Mouse (Mus musculus) lung, adult 18-20 months (tissue): Measurements from ENCODE around the gene Srsf9.
"Not testable (repeated sequence)": the region's sequence is repeated elsewhere in the genome, so short reads cannot be mapped to it uniquely, and the experiment has no call there.

ENCODE experiments used
- DNase-seq, 2 experiments: peaks; one replicate each; pipeline ENCODE4 v3.0.0; 2022; ENCODE audit warnings: mixed read lengths in 2 of 2

Gene Srsf9

GRCm38 (mm10) chr5:115326875-115327609 is at the start of gene Srsf9:
Srsf9 (plus strand) TSS chr5:115327177.
- peak; percentile 95 to 96 for DNase-seq

GRCm38 (mm10) chr5:115278053-115278452 is 48.9 kb upstream of the Srsf9 start:
- no peak for DNase-seq

DNA sequence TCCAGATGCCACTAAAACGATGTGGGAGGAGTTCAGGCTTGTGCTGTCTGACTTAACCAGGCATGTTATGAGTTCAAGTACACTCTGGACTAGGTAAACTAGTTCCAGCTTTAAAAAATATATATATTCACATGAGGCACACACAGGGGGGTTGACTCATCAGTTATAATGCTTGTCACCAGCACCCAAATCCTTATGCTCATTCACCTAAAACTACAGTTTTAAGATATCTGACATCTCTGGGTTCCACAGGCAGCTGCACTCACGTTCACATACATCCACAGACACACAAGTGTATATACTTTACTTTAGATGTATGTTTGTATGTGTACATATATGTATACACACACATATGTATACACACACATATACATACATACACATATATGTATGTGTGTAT is 48.2 kb upstream of the Srsf9 start:
- no peak for DNase-seq

GRCm38 (mm10) chr5:115279226-115280049 is 47.5 kb upstream of the Srsf9 start, which contains the start of gene Coq5:
Coq5 (plus strand) TSS chr5:115279666.
- DNase-seq = peak; percentile 83 to 87

DNA sequence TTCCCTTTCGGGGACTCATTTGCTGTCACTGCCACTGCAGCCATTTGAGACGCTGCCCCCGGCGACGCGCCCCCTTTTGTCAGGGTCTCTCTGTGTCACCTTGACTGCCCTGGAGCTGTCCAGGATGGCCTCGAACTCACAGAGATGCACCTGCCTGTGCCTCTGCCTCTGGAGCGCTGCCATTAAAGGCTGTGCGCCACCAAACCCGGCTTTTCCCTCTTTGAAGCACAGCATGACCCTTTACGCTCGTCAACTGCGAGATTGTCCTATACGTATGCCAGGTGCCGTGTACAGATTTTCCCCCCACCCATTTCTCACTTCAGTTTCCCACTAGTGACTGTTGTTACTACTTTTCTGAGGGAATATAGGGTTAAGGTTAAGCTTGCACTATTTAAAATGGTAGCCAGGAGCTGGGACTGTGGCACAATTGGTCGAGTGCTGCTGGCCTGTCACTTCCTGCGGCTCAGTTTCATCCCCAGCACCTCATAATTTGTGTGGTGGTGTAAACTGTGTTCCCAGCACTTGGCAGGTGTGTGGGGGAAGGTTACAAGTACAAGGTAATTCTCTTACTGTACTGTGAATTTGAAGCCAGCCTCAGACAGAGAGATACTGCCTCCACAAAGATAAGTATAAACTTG is 46.8 kb upstream of the Srsf9 start:
- no peak for DNase-seq

DNA sequence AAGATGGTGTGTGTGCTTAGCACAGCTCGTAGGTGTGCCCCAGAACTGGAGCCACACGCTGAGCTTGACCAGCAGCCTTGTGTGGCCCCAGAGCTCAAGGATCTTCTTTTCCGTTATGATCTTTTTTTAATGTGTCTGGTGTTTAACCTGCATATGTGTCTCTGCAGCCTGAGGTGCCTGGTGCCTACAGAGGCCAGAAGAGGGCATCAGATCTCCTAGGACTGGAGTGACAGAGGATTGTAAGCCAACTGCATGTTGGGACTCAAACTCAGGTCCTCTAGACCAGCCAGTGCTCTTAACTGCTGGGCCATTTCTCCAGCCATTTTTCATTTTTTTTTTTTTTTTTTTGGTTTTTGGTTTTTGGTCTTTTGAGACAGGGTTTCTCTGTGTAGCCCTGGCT is 42.2 kb upstream of the Srsf9 start:
- no peak for DNase-seq

GRCm38 (mm10) chr5:115294173-115294572 is 32.8 kb upstream of the Srsf9 start:
- no peak for DNase-seq

DNA sequence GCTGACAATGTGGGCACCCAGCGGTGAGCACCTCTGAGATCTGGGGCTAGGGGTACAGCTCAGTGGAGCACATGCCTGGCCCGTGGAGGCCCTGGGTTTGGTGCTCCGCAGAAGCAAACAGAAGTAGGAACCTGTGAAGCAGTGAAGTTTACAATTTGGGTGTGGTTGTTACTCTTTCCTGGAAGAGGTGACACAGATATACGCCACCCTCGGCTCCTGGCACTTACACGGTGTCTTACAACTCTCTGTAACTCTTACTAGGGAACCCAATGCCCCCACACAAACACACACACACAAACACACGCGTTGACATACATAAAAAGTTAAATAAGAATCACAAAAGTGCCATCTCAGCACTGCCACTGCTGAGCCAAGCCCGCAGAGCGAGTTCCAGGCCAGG is 30.6 kb upstream of the Srsf9 start:
- DNase-seq = no peak

DNA sequence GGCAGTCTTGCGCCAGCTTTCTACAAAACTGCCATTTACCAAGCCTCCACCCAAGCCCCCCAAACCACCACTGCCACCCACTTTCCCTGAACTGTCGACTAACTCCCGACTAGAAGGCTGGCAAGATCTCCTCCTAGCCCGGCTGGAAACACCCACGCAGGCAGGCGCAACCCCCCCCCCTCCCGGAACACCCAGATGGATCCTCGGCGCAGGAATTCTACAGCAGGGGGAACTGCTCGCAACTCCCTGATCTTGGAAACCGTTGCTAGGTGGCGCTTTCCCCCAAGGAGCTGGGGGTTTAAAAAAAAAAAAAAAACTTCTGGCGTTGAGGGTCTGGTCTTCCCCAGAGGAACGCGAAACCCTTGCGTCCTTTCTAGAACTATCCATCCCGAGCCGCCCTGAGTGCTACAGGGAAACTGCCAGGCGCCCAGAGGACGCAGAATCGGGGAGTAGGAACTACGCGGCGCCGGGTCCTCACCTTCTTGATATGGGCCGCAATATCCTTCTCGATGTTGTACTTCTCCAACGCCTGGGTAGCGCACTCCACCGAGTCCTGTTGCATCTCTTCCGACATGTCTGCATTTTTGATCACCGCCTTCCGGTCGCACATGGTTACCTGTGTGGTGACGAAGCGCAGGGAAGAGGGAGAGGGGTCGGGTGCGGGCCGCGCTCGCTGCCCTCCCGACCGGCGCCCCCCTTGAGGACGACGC is 26.8 kb upstream of the Srsf9 start:
- DNase-seq = peak; percentile 62 to 75

DNA sequence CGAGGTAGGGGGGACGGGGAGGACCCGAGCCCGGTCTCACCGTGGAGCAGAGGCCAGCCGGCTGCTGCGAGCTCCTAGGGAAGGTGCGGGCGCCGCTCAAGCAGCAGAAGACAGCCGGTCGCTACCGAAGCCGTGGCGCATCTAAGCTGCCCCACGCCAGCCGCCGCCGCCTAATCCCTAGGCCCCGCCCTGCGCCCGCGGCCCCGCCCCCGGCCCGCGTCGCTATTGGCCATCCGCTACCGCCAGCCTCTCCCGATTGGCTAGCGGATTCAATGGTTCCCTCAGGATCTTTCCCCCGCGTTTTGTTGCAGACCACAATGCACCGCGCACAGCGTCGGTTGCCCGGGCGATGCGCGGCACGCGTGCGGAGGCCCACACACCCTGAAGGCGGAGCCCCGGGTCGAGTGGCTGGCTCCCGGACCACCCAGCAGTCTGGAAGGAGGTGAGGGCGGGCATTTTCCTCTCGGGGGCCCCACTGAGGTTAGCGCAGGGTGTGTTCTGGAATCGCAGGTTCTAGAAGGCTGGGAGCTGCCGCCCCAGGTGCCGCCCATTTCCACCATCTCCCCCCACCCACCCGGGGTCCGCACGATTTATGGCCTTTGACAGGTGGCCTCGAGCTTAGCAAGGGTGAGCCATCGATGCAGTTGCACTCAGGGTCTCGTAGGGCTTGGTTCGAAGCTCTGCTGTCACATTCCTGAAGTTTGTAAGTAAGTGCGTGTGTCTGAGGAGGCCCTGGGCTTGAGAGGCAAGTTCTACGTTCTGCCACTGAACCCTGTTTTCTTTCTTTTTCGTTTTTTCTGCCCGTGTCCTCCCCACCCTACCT is 26.0 kb upstream of the Srsf9 start, which contains the start of gene Dynll1:
Gene Dynll1 (minus strand): TSS at position 208 of the 823 bp plus-strand sequence.
- peak; percentile 99 for DNase-seq

DNA sequence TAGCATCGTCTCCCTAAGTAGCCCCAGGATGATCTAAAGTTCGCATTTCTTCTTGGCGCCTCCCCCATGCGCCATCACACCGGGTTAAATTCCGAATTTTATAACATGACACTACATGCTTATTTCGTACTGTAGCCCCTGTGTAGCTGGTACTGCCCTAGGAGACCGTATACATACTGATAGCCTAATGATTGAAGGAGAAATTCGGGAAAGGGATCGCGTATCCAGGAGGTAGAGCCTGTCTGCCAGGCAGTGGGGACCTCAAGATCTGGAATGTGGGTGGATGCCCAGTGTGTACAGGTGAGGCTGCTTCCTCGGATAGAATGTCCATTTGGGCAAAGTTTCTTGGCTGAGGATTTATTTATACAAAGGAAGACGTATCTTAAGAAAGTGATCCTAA is 25.4 kb upstream of the Srsf9 start:
- no peak for DNase-seq

DNA sequence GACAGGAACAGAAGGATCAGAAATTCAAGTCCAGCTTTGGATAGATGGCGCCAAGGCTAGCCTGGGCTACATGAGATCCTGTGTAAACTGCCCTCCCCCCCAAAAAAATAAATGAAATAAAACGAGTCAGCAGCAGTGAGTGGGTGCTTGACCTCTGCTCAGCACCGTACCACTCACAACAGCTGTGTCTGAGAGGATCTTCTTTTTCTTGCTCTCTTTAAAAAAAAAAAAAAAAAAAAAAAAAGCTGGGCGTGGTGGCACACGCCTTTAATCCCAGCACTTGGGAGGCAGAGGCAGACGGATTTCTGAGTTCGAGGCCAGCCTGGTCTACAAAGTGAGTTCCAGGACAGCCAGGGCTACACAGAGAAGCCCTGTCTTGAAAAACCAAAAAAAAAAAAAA is 24.8 kb upstream of the Srsf9 start:
- DNase-seq = not testable (repeated sequence)

- DNase-seq = no peak
Measured at GRCm38 (mm10) chr5:115312354-115312753, 14.6 kb upstream of the Srsf9 start.

DNA sequence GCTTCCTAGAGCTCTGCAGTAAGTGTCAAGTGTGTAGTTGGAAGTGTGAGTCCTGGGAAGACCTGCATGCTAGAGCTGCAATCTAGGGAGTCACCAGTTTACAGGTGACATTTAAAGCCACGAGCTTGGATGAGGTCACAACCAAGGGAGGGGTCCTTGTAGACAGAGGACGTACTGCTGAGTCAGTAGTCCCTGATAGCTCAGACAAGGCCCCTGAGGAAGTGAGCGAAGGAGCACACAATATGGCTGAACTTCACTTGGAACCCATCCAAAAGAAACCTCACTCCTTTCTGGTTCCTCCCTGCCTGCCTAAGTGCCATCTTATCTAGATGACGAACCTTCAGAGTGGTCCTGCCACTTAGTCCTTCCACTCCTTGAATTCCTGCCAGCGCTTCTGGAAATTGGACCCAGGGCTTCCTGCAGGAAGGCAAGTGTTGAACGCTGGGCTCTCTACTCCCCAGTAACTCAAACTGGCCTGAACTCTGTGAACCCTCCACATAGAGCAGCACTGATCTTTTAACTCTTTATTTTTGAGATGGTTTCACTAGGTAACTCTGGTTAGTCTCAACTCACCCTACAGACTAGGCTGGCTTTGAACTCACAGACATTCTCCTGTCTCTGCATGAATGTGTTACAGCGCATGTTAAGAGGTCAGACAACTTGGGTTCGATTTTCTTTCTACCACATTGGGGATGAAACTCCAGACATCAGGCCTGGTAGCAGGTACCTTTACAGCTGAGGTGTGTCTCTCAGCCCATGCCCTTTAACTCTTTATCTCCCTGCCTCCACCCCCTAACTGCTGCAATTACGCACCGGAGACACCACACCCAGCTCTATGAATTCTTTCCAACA is 13.9 kb upstream of the Srsf9 start:
- no peak for DNase-seq

GRCm38 (mm10) chr5:115313668-115313943 is 13.4 kb upstream of the Srsf9 start:
- no peak for DNase-seq

DNA sequence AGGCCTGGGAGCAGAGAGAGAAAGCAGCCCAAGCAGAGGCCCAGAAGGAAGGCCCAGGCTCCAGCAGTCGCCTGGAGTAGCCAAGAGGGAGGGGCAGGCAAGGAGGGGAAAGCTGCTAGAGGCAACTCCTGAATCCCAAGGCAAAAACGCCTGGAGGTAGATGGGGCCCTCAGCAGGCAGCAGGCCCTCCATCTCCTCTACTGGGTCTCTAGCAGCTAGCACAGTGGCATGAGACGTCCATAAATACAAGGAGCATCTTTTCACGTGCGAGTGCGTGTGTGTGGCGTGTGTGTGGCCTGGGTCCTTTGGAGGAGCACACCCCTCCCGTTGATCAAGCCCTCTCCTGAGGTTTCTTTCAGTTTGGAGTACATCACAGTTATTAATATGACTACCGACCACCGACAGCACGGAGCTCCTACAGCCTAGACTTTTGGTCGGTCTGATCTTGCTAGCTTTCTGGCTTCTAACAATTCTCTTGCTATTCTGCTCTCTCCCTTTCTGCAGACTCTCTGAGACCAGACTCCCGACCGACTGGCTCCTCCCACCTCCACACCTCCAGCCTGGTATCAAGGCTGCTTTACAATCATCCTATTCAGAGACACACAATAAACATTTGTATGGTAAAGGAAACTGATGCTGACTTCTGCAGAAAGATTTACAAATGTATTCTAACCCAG is 9.9 kb upstream of the Srsf9 start:
- no peak for DNase-seq

DNA sequence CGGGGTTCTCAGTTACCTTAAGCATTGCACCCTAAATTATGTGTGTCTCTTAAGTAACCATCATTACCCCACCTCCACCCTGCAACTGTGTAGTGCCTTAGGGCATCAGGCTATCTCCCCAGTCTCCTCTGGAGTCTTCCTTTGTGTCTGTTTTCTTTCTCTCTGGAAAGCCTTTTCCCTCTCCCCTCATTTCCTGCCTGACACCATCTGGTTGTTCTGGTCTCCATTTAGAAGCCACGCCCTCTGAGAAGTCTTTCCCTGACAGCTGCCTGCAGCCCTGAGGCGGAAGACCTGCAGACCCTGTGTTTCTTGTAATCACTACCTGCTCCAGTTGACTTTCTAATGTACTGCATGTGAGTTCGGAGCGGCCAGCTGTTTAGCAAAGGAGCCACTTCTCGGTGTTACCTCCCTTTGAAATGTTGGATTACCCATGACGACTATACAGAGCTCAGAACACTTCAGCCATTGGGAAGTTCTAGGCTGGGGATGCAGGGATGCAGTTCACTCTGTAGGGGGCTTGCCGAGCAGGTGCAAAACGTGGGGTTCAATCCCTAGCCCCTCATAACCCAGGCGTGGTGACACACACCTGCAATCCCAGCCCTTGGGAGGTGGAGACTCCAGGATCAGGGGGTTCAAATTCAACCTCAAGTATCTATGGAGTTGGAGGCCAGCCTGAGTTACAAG is 9.2 kb upstream of the Srsf9 start:
- DNase-seq = no peak

DNA sequence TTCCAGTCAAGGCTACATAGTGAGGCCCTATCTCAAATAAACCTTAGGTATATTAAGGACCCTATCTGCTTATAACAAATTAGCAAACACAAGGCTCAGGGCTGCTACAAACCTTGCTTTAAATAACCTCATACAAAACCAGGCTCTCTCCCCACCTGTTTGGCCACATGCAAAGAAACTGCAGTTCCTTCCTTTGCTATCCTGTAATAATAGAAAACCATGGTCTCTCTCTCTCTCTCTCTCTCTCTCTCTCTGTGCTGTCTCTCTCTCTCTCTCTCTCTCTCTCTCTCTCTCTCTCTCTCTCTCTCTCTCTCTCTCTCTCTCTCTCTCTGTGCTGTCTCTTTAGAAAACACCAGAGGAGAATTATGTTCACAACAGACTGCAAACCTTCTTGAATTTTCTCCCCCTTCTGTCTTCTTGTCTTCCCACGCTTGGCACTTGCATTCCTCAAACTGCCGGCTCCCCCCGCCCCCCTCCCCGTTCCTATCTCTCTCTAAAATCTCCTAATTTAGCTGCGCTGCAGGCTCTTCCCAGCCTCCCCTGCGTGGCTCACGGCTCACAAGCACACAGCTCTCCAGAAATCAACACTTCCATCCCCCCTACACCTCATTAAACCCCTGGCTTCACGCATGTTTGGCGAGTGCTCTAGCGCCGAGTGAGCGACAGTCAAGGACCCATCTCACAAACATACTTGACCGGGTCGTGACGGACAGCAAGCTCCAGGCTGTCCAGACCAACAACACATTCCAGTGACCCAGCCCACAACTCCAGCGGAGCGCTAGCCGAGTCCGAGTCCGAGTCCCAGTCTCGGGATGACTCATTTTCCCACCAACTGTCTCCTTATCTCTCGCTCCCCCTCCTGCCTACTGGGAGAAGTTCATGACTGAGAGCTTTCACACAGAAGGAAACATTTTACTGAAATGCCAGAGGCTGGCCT is 7.7 kb upstream of the Srsf9 start:
- peak; percentile 79 to 87 for DNase-seq
